Mouse (Mus musculus) neural tube, embryonic 10.5 days (tissue): ENCODE results near the gene Gm3138.
"Not testable (repeated sequence)": the region's sequence is repeated elsewhere in the genome, so short reads cannot be mapped to it uniquely, and the experiment has no call there.

ENCODE experiments used
- DNase-seq: peaks from one replicate; pipeline ENCODE4 v3.0.0-alpha.2; 2017; ENCODE audit warnings: low spot score; ENCODE audit errors: extremely low spot score

Gm3138 gene

GRCm38 (mm10) chr14:4249331-4249730, at the start of gene Gm3138:
Gene Gm3138 (plus strand): TSS chr14:4249631.
- DNase-seq: not testable (repeated sequence)

GRCm38 (mm10) chr14:4269238-4269950, 20.0 kb downstream of the Gm3138 start:
- not testable (repeated sequence) for DNase-seq

DNA sequence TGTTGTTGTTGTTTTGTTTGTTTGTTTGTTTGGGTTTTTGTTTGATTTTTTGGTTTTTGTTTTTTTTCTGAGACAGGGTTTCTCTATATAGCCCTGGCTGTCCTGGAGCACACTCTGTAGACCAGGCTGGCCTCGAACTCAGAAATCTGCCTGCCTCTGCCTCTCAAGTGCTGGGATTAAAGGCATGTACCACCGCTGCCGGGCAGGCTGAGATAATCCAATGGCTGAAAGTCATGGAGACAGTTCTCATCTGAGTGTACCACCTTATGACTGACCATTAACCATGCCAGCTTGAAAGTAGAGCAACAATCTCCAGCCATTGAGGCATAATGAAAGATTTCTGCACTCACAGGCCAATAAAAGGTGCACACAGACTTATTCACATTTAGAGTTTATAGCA, 30.4 kb downstream of the Gm3138 start:
- DNase-seq: not testable (repeated sequence)
